Mouse (Mus musculus): ENCODE measurements around the gene Rgp1.

DNA sequence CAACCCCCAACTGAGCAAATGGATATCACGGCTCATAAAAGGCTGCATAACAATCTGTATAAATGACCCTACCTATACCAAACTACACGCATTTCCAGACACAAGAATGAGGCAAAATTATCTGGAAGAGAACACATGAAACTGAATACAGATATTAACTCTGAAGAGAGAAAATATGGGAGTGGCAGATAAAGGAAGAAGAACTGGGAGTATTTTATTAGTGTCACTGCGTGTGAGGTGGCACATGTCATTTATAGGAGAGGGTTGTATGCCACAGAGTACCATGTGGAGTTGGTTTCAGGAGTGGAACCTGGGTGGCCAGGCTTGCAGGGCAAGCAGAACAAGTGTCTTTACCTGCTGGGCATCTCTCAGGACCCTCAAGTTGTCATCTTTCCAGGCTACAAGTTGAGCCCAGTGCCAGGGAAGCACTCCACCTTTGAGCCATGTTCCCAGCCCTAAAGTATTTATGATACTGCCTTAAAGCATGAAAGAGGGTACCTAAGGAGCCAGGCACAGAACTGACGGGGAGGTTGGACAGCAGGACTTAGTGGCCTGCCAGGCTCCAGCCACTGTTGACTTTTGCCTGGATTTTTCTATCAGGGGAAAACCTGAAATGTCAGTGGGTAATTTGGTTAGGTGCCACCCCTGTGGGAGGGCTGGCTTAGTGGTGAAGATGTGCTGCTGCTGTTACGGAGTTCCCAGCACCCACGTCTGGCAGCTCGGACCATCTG is 20.3 kb downstream of the Rgp1 start:
- TF ChIP-seq CTCF (IDR thresholded peaks at IDR 0.05) (no peak), EP300 (IDR thresholded peaks at IDR 0.05) (no peak)
